Mouse (Mus musculus) CD4-positive helper T cell, adult 2 months (primary cell): ENCODE measurements around the gene Nfkbia.

ENCODE experiments used
- DNase-seq: peaks from one replicate; pipeline ENCODE4 v3.0.0-alpha.2; 2012; ENCODE audit warnings: low read depth, missing footprints, low spot score

Nfkbia gene

GRCm38 (mm10) chr12:55442861-55443850, 49.3 kb downstream of the Nfkbia start:
- peak; percentile 39 for DNase-seq

- no peak for DNase-seq
These were observed 50.2 kb downstream of the Nfkbia start for GRCm38 (mm10) chr12:55442245-55442644.

- DNase-seq, result no peak
These were observed 52.0 kb downstream of the Nfkbia start for GRCm38 (mm10) chr12:55440416-55440815.
